Mouse (Mus musculus): ENCODE measurements around the gene Phc1. TPM values are rescaled to one million over a fixed set of nuclear protein-coding genes. Genes with fewer than 3 reads are reported as not detected.
A peak's percentile ranks its signal among the peaks of the same experiment; 100 is the strongest.

Phc1 gene
- total RNA-seq, 2 experiments from 2014 or later, result 60.1 to 62.5 TPM

DNA sequence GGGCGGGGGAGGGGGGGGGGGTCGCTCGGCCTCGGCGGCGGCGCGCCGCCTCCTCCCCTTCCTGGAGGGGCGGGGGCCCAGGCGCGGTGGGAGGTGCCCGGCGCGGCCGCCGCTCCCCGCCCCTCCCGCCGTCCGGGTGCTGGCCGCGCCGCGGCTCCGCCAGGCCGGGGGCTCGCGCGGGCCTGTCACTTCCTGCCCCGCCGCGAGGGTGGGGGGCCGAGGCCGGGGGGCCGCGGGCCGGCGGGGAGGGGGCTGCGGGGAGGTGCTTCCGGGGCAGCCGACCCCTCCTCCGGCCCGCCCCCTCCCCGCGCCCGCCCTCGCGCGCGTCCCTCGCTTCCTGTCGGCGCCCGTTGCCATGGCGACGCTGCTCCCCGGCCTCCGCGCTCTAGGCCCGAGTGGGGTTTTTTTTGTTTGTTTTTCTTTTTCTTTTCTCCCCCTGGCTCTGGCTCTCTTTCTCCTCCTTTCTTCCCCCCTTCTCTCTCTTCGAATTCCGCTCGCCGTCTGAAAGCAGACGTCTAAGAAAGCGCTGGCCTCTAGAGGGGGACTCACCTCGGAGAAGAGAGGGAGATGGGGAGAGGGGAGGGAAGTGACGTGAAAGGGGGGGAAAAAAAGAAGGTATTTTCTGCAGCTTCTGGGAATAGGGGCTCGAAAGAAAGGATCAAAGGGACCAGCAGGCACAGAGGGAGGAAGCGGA is 566 bp downstream of the Phc1 start:
- intact Hi-C loops (cut with DNase I), result loop anchor here (2.0 kb wide), 2 partner anchors 31 to 53 kb away; partner anchors contain the start of gene M6pr

DNA sequence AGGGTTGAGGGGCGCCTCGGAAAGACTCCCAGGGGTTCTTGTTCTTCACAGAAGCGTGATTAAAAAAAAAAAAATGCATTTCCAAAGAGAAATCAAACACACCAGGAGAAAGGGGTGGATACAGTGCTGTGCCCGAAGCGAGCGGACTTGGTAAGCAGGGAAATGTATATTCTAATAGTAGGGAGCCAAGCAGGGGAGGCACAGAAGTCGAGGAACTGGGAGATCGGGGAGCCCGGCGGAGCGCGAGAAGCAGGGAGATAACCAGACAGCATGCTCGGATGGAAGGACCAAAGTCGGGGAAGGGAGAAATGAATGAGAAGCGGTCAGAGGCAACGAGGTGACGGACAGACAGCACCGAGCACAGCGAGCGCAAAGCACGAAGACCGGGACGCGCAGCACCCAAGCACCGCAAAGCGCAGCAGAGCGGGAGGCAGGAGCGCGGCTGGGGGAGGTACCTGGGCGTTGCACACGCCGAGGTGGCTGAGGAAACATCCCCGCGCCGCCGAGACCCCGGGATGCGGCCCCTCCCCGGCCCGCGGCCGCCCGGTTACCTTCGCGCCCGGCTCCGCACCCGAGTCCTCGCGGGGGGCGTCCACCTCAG is 1.2 kb downstream of the Phc1 start:
- intact Hi-C loops (cut with DNase I), result loop anchor here (2.0 kb wide), 2 partner anchors 30 to 54 kb away; partner anchors contain the start of gene M6pr

More for the DNA sequence above, 566 bp downstream of the Phc1 start:
- peak; percentile 80 to 86 for DNase-seq (ENCODE audit: low spot score in 2 of 2)

DNA sequence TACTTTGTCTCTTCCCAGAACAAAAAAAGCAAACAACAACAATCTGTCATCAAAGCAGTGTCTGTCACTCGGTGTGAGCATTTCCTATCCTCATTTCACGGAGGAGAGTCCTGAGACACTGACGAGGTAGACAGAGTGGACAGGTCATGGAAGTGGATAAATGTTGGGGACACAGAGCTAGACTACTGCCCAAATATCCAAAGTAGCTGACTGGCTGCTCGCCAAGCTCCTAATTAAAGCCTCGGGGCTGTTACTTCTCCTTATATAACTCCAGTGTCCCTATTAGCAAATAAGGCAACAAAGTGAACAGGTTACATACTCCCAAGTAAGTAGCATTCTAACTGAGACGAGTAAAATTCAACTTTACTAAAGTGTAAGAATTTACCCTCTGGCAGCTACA is 2.8 kb downstream of the Phc1 start:
- intact Hi-C loops (cut with DNase I), result no loop called here
- no peak for DNase-seq (ENCODE audit: low spot score in 2 of 2)

More for the DNA sequence above, 1.2 kb downstream of the Phc1 start:
- DNase-seq (ENCODE audit: low spot score in 2 of 2), result peak; percentile 77 to 80

DNA sequence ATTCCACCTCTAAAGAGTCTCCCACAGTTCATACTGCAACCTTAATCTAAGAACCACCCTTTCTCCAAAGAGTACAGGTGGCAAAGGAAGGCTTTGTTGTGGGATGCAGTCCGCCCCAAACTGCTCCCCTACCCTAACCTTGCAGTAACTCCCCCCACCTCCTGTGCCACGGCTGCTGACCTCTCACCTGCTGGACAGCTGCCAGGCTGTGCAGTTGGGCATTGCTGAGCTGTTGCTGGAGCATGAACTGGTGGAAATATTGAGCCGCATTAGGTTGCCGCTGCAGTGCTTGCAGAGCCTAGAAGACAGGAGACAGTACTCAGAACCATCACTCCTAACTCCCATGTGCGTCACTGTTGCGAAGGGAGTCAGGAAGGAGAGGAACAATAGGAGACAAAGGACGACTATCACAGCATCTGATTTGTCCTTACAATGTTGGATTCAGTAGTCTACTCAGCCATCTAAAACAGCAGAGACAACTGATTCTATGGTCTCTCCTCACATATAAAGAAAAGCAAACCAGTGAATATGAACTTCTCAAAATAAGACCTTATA is 5.5 kb downstream of the Phc1 start:
- intact Hi-C loops (cut with DNase I), result no loop called here
- no peak for DNase-seq (ENCODE audit: low spot score in 2 of 2)

DNA sequence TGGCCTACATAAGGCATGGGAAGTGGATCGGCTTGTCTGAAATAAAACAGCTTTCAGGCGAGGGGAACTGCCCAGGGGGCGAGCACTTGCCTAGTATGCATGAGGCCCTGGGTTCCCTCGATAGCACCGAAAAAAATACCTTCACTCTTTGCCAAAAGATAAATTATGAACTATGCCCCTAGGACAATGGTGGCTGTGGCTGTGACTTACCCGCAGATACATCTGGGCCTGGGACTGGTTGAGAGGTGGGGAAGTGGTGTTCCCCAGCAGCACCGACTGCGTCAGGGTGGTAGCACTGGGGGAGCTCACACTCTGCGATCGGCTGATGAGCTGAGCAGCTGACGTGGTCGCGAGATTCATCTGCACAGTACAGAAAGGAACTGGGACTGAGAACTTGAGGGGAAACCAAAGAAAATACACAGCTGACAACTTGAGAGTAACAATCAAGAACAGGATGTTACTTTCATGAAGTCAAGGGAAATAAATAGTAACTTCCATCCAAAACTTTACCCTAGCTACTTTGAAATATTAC is 7.2 kb downstream of the Phc1 start:
- DNase-seq (ENCODE audit: low spot score in 2 of 2), result no peak
- intact Hi-C loops (cut with DNase I), result no loop called here

DNA sequence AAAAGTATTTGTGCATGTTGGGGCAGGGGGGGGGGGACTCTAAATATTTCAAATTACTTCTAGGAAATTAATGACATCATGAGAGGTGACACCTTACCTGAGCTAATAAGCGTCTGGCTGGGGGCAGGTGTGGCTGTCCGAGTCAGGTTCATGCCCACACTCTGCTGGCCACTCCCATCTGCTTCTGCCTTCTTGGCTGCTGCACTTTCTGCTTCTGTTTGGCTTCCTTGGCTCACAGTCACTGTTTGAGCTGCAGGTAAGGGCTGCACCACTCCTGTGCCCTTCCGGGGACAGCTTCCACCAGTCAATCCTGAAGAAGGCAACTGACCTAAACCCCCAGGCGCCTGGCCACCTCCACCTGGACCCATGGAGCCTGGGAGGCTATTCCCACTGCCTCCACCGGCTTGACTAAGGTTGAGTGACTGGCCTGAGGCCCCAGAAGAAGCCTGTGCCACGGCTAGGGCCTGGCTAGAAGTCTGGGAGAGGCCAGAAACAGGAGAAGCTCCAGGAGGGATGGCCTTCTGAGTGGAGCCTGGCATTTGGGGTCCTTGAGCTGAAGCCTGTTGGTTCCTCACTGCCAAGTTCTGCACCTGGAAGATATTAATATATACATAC is 14.9 kb downstream of the Phc1 start:
- intact Hi-C loops (cut with DNase I), result no loop called here
- no peak for DNase-seq (ENCODE audit: low spot score in 2 of 2)

DNA sequence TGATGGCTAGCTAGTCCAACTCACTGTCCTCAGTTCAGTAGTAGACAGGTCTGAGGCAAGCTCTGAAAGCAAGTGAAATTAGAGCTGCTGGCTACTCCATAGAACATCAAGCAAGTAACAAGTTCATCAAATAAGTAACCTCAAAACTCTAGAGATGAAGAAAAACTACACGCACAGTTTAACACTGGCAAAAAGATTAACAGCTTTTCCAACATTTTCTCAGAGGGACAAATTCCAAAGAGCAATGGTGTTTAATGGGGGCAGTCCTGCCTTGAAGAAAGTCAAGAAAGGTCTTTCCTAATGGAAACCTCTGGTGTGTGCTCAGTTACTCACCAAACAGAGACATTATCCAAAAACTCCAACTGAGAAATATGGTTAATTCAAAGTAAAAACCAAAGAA is 21.6 kb downstream of the Phc1 start:
- intact Hi-C loops (cut with DNase I), result no loop called here
- DNase-seq (ENCODE audit: low spot score in 2 of 2), result no peak

DNA sequence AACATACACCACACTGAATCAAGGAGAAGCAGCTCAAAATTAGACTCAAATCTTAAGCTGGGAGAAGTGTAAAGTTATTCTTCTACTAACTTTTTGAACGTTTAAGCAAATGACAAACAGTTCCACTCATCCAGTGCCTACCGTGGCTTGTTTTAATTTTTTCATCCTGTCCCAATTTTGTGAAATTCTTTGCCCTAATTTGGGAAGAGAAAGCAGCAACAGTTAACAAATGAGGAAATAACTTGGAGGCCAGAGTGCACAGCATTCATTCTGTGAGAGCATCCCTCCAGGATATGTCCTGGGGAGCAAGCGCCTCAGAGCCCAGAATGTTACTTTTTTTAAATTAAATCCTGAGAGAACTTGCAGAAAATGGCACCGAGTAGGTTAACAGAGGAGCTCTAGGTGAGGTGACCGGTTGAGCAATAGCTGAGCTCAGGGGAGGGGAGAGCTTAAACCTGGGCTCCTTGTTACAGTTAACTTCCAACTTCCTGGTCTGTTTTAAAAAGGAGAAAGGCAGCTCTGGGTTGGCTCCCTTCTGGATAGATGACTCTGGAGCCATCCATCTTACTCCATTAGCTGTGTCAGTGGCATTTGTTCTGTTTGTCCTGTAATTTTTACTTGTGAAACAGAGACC is 30.1 kb downstream of the Phc1 start:
- intact Hi-C loops (cut with DNase I), result no loop called here
- DNase-seq (ENCODE audit: low spot score in 2 of 2), result no peak

DNA sequence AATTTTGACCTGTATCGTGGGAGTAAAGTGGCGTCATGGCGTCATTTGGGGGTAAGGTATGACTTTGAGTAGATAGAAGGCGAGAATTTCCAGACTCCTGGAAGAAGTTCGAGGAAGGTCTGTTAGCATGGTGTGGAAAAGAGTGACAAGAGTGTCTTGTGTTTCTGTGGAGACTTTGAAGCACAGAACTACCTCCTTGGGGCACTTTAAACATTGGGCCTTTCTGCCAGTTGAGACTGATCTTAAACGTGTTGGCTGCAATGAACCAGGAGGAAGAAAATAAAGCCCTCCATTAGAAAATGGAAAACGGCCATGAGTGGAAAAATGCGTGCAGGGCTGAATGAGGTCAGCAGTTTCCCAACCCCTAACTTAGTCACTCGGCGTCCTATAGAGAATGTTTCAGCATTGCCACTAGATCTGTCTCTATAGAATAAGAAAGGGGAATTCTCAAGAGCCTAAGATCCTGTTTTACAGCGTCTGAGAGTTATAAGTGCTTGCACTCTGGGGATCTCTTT is 30.9 kb downstream of the Phc1 start:
- intact Hi-C loops (cut with DNase I), result loop anchor here (2.0 kb wide), 2 partner anchors 29 to 51 kb away; no protein-coding TSS in a partner anchor
- no peak for DNase-seq (ENCODE audit: low spot score in 2 of 2)

DNA sequence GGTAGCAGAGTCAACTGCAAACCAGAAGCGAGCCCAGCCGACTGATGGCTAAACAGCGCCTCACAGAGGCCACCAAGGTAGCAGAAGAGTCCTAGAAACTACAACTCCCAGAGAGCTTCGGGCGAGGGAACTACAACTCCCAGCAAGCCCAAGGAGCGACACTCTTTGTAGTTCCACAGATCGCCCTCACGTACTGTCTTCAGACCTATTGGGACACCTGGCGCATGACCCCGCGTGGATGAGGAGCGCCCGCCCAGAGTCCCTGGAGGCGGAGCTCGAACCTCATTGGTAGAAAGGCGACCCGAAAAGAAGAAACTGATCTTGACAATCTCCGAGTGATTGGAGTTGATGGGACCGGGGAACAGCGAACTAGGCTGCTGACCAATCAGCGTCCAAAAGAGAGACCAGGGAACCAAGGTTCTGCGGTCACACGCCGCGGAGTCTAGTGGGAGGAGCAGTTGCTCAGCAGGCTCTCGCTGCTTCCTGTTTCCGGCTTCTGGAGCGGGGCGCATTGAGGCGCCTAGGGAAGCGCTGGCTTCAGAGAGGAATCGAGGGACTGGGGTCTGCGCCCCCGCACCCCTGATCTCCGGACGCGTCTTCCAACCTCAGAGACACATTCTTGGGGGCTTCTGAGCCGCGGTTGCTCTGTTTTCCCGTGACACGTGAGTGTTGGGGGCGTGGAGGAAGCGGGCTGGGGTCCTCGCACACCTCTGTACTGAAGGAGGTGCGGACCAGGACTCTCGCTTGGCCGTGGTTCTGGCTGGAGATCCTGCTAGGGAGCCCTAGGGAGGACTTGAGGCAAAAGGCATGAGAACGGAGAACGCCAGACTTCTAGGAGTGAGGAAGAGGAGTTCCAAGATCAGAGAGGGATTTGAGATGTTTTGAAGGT is 31.6 kb downstream of the Phc1 start, which contains the start of gene M6pr:
Gene M6pr (plus strand): TSS at position 216 of the 889 bp plus-strand sequence.
- intact Hi-C loops (cut with DNase I), result loop anchor here (2.0 kb wide), 2 partner anchors 30 to 50 kb away; no protein-coding TSS in a partner anchor

DNA sequence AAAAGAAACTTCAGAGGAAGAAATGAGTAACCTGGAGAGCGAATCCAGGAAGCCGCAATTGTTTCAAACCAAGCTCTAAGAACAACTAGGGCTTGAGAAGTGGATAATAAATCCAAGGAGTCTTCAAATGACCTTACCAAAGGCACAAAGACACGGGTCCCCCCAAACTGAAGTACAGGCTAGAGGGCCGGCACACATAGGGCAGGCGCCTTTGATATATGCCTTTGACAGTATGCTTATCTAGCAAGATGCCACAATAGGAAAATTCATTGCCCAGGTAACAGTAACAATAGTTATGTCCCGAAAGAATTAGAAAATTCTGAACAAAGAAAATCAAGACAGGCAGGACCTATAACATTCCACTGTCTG is 32.2 kb downstream of the Phc1 start:
- no peak for DNase-seq (ENCODE audit: low spot score in 2 of 2)
- intact Hi-C loops (cut with DNase I), result loop anchor here (2.0 kb wide), 2 partner anchors 31 to 49 kb away; no protein-coding TSS in a partner anchor

More for the DNA sequence above, 31.6 kb downstream of the Phc1 start, which contains the start of gene M6pr:
- peak; percentile 97 for DNase-seq (ENCODE audit: low spot score in 2 of 2)

DNA sequence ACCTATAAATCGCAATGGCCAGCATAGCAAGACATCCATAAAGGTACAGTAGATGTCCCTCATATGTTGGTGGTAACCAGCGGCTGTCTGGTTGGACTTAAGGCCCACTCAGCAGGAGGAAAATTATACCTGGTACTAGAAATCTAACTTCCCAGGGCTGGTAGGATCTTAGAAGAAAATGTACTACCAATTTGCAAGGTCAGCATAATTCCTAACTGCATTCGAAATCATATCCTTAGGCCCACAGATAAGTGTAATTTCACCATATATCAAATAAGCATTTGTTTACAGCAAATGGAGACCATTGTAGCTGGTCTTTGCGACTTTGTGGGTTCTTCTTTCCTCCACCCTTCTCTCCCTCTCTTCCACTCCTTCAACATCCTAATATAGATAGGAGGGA is 33.7 kb downstream of the Phc1 start:
- DNase-seq (ENCODE audit: low spot score in 2 of 2), result no peak
- intact Hi-C loops (cut with DNase I), result no loop called here

DNA sequence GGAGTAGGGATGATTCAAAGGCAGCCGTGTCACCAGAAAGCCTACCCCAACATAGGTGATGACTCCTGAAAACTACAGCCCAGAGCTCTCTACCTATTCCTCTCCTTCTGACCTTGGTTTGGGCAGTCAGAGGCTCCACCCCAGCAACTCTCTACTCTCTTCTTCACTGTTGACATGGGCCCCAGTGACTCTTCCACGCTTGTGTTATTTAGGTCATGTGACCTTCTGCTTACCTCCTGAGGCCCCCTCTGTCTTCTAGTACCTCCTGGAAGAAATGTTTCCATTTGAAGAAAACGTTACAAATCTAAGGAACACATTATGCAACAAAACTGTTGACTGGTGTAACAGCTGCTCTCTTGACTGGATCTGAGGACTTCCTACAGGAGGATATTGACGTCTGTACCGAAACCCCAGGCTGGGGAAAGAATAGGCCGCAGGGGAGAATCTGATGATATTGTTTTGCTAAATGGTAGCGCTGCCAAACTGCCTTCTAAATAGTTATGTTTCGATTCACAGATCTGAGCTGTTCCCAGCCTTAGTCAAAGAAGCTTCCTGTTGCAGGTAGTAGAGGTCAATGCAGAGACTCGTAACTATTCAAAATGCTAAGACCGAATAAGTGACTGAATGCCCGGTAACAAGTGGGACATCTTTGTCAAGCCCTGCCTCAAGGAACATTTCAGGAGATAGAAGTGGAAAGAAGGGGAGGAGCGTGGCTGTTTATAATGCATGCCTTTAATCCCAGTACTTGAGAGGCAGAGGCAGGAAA is 35.4 kb downstream of the Phc1 start:
- intact Hi-C loops (cut with DNase I), result loop anchor here (5.0 kb wide), 1 partner anchor 743 kb away; no protein-coding TSS in a partner anchor
- DNase-seq (ENCODE audit: low spot score in 2 of 2), result no peak

DNA sequence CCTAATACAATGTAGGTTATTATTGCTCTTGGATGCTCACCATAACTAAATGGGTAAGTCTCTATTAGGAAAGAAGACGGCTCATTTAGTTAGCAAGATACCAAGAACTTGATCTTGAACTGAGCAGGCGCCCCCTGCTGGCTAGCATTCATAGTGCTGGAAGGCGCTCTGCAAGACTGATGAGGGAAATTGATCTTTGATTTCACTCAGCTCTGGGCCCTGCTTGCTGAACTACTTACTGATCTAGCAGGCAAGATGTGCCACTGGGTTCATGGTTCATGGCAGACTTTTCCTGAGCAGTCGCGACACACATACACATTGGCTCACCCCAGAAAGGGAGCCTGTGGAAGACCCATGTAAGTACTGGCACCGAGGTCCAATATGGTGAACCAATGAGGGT is 36.0 kb downstream of the Phc1 start:
- DNase-seq (ENCODE audit: low spot score in 2 of 2), result peak; percentile 61 to 68
- intact Hi-C loops (cut with DNase I), result loop anchor here (5.0 kb wide), 1 partner anchor 742 kb away; no protein-coding TSS in a partner anchor

DNA sequence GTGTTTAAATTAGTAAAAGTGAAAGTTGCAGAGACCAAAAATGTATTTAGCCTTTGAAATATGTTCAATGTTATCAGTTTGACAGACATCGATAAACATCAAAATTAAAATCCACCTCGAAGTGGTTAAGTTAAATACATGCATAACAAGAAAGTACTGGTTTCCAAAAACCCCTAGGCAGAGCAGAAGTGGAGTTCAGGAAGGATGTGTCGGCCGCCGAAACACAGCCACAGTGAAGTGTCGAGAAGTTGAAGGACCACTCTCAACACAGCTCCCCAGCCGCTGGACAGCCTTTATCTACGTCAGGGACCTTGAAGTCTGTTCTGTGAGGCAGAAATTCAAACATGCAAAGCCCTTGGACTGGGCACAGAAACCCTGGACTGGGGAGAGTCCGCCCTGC is 36.8 kb downstream of the Phc1 start:
- intact Hi-C loops (cut with DNase I), result loop anchor here (5.0 kb wide), 1 partner anchor 741 kb away; no protein-coding TSS in a partner anchor
- DNase-seq (ENCODE audit: low spot score in 2 of 2), result no peak

DNA sequence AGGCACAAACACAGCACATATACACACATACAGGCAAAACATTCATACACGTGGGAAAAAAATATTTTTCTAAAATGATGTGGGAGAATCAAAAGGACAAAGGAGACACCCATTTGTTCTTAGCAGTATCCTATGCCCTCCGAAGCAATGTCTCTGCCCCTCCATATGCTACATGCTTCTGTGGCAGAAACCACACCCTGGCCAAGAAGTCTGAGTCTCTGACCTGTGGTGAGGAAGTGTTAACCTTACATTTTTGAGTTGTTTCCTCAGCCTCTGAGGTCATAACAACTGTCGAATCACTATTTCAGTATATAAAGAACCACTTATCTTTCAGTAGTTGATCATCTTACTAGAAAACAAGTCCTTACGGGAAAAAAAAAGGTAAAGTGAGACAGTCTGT is 37.7 kb downstream of the Phc1 start:
- intact Hi-C loops (cut with DNase I), result loop anchor here (5.0 kb wide), 1 partner anchor 740 kb away; no protein-coding TSS in a partner anchor

DNA sequence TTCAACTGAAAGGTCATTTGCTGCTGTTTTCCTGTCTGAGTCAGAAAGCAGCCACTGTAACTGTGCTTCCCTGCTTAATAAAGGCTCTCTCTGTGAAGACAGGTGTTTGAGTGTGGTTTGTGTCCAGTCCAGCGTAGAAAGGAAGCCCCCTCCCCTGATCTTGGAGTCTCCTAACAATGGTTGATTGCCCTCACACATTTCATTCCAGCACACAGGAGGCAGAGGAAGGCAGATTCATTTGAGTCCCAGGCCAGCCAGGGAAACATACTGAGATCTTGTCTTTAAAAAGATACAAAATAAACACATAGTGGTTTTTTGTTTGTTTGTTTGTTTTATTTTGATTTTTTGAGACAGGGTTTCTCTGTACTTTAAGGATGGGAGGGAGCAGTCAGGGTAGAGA is 38.2 kb downstream of the Phc1 start:
- intact Hi-C loops (cut with DNase I), result loop anchor here (5.0 kb wide), 1 partner anchor 740 kb away; no protein-coding TSS in a partner anchor

More for the DNA sequence above, 37.7 kb downstream of the Phc1 start:
- DNase-seq (ENCODE audit: low spot score in 2 of 2), result no peak

More for the DNA sequence above, 38.2 kb downstream of the Phc1 start:
- no peak for DNase-seq (ENCODE audit: low spot score in 2 of 2)

Measured in left cerebral cortex, postnatal 36 days (tissue).